Mouse (Mus musculus): ENCODE measurements around the gene Ror1. TPM values are rescaled to one million over a fixed set of nuclear protein-coding genes. Genes with fewer than 3 reads are reported as not detected.

The Ror1 gene
- total and polyA plus RNA-seq, 2 experiments from 2014 or later = 0.80 to 2.4 TPM

DNA sequence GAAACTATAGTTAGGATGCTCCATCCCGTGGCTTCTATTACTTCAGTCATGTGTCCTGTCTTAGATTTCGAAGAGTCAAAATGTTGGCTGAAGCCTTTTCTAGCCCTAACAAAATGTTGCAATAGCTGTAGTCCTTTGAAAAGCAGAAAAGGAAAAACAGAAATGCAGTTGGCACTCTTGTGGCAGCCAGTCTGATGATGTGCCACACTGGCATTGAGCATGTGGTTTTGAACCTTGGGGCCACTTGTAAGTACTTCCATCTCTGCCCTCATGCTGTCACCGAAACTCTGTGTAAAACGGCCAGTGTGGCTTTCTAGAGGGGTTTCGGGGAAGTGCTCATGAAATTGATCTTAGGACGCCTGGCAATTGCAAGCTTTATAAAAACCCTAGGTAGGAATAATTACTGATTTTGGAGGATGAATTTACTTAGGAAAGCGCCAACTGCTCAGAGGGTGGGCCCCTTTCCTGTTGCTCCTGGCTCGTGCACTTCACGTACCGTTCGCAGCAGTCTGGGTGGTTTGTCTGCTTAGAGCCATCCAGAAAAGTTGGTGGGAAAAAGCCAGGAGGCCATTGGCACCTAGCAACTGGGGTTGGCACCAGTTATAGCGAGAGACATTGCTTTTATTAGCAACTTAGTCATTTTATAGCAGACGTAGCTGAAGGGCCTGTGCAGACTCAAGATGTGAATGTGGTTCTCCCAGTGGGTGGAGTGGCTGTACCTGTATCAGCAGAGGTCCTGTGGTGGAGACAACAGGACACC is 126.6 kb downstream of the Ror1 start:
- Histone ChIP-seq H3K9me3 (ENCODE audit: low read length) (no peaks in the 10 kb centered on the region), H3K9ac (no peak overlapping the region), H3K4me1 (ENCODE audit: insufficient read depth) (no peaks in the 10 kb centered on the region), H3K27me3 (ENCODE audit: insufficient read depth, low read length) (no peaks in the 10 kb centered on the region), H3K27ac (ENCODE audit: low read depth, low read length) (no peak overlapping the region), H3K4me3 (ENCODE audit: low read depth, low read length) (no peak overlapping the region), H3K4me2 (ENCODE audit: low read depth) (no peak overlapping the region), H3K36me3 (ENCODE audit: insufficient read depth) (no peaks in the 10 kb centered on the region)
- ATAC-seq (no peak), DNase-seq (no peak)
- WGBS = 66% methylated on average over 13 of the region's 13 CpGs
- TF ChIP-seq CTCF (IDR thresholded peaks at IDR 0.05; ENCODE audit: low read depth) = no peak

DNA sequence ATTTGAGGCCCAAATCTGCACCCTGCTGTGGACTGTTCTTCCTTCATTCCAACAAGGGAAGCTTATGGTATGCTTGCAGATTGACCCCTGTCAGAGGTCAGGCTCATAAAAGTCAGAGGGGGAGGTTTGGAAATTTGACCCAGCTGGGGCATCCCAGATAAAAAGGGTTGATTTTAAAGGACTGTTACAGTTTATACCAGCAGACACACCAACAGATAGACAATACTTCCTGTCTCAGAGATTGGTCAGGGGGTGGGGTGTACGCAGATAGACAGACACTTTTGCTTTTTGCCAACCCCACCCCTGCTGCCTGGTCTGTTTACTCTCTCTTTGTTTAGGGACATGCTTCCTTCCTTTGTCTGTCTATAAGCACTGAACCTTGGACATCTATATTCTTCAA is 127.9 kb downstream of the Ror1 start:
- Histone ChIP-seq H3K27me3 (ENCODE audit: insufficient read depth, low read length) (no peaks in the 10 kb centered on the region), H3K4me1 (ENCODE audit: insufficient read depth) (no peaks in the 10 kb centered on the region), H3K9ac (no peak overlapping the region), H3K9me3 (ENCODE audit: low read length) (no peaks in the 10 kb centered on the region), H3K4me2 (ENCODE audit: low read depth) (no peak overlapping the region), H3K4me3 (ENCODE audit: low read depth, low read length) (no peak overlapping the region), H3K27ac (ENCODE audit: low read depth, low read length) (no peak overlapping the region), H3K36me3 (ENCODE audit: insufficient read depth) (no peaks in the 10 kb centered on the region)
- DNase-seq (no peak), ATAC-seq (no peak)
- WGBS = 55% methylated on average over 1 of the region's 1 CpGs
- no peak for TF ChIP-seq CTCF (IDR thresholded peaks at IDR 0.05; ENCODE audit: low read depth)

DNA sequence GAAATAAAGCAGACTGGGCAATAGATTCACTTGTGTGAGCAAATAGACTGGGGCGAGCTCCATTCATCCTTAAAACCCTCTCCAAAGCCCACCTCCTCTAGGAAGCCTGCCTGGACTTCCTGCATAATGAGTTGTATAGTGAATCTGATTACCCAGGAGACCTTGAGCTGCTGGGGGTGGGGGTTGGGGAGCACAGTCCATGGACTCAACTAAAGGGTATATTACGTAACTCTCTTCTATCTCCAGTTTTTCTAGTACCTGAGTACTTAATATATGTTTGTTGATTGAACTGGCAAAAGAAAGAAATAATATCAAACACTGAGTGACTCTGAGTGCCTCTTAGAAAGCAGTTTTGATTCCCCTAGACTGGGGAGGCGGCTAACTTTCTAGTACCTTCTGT is 128.4 kb downstream of the Ror1 start:
- Histone ChIP-seq H3K9ac (no peak overlapping the region), H3K27me3 (ENCODE audit: insufficient read depth, low read length) (no peaks in the 10 kb centered on the region), H3K27ac (ENCODE audit: low read depth, low read length) (no peak overlapping the region), H3K36me3 (ENCODE audit: insufficient read depth) (no peaks in the 10 kb centered on the region), H3K4me2 (ENCODE audit: low read depth) (no peak overlapping the region), H3K4me3 (ENCODE audit: low read depth, low read length) (no peak overlapping the region), H3K9me3 (ENCODE audit: low read length) (no peaks in the 10 kb centered on the region), H3K4me1 (ENCODE audit: insufficient read depth) (no peaks in the 10 kb centered on the region)
- 76% methylated on average over 3 of the region's 3 CpGs for WGBS
- DNase-seq = no peak
- no peak for TF ChIP-seq CTCF (IDR thresholded peaks at IDR 0.05; ENCODE audit: low read depth)
- no peak for ATAC-seq

DNA sequence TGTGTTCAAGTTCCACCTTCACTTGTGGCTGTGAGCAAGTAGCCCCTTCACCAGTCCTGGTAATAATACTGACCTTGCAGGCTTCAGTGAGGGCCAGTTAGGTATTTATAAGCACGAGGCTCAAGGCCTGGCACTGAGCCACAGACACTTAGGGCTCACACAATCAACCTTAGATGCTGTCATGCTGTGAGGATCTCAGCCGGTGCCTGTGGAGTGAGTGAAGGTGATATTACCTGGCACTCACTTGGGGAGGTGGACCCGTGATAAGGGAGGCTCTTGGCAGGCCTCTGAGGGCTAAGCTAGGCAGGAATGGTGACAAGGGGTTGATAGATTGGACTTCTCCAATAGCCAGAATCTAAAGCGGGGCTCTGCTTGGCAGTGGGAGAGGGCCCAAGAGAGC is 131.0 kb downstream of the Ror1 start:
- no peak for TF ChIP-seq CTCF (IDR thresholded peaks at IDR 0.05; ENCODE audit: low read depth)
- 67% methylated on average over 4 of the region's 4 CpGs for WGBS
- Histone ChIP-seq H3K36me3 (ENCODE audit: insufficient read depth) (no peaks in the 10 kb centered on the region), H3K4me3 (ENCODE audit: low read depth, low read length) (no peak overlapping the region), H3K4me1 (ENCODE audit: insufficient read depth) (no peaks in the 10 kb centered on the region), H3K9ac (no peak overlapping the region), H3K9me3 (ENCODE audit: low read length) (no peaks in the 10 kb centered on the region), H3K27me3 (ENCODE audit: insufficient read depth, low read length) (no peaks in the 10 kb centered on the region), H3K4me2 (ENCODE audit: low read depth) (no peak overlapping the region), H3K27ac (ENCODE audit: low read depth, low read length) (no peak overlapping the region)
- DNase-seq = no peak
- no peak for ATAC-seq

DNA sequence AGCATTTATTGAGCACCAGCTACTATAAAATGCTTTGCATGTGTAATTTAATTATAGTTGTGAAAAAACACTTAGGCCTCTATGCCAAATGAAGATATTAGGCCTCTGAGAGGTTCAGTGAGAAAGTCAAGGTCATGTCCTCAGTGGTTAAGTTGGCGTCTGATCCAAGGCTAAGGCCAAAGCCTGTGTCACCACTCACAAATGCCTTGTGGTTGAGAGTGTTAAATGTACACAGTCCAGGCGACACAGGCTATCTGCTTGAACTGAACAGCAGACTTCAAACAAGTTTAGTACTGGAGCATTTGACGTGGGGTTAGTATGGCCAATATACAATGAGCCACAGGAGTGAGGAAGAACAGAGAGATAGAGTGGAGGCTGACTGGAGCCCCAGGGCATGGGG is 132.5 kb downstream of the Ror1 start:
- no peak overlapping the region for H3K4me2 ChIP-seq (ENCODE audit: low read depth)
- H3K27ac ChIP-seq (ENCODE audit: low read depth, low read length) = no peak overlapping the region
- no peaks in the 10 kb centered on the region for H3K36me3 ChIP-seq (ENCODE audit: insufficient read depth)
- WGBS = 92% methylated on average over 3 of the region's 3 CpGs
- TF ChIP-seq CTCF (IDR thresholded peaks at IDR 0.05; ENCODE audit: low read depth) = no peak
- no peaks in the 10 kb centered on the region for H3K9me3 ChIP-seq (ENCODE audit: low read length)
- no peaks in the 10 kb centered on the region for H3K27me3 ChIP-seq (ENCODE audit: insufficient read depth, low read length)
- ATAC-seq (no peak), DNase-seq (no peak)
- H3K4me1 ChIP-seq (ENCODE audit: insufficient read depth) = no peaks in the 10 kb centered on the region
- H3K9ac ChIP-seq = no peak overlapping the region
- no peak overlapping the region for H3K4me3 ChIP-seq (ENCODE audit: low read depth, low read length)

DNA sequence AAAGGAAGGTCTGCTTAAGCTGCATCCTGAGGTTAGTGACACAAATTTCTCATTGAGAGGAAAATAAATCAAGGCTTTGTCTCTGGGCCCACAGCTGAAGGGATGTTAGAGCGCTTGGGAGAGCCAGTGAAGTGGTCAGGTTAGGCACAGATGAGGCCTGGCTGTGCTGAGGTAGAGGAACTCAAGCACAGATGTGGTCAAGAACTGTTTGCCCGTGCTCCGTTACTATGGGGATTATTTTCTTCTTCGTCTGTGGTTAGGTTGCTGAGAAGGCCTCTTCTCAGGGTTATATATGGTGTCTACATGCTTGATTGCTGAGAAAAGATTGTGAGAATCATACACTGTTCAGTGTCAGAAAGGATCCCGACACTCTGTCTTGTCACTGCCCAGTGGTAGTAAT is 134.7 kb downstream of the Ror1 start:
- 88% methylated on average over 5 of the region's 5 CpGs for WGBS
- no peak for TF ChIP-seq CTCF (IDR thresholded peaks at IDR 0.05; ENCODE audit: low read depth)
- H3K4me2 ChIP-seq (ENCODE audit: low read depth) = no peak overlapping the region
- H3K9ac ChIP-seq = no peak overlapping the region
- no peak overlapping the region for H3K27ac ChIP-seq (ENCODE audit: low read depth, low read length)
- H3K36me3 ChIP-seq (ENCODE audit: insufficient read depth) = no peaks in the 10 kb centered on the region
- no peak overlapping the region for H3K4me3 ChIP-seq (ENCODE audit: low read depth, low read length)
- ATAC-seq (no peak), DNase-seq (no peak)
- no peaks in the 10 kb centered on the region for H3K9me3 ChIP-seq (ENCODE audit: low read length)
- H3K4me1 ChIP-seq (ENCODE audit: insufficient read depth) = no peaks in the 10 kb centered on the region
- no peaks in the 10 kb centered on the region for H3K27me3 ChIP-seq (ENCODE audit: insufficient read depth, low read length)

DNA sequence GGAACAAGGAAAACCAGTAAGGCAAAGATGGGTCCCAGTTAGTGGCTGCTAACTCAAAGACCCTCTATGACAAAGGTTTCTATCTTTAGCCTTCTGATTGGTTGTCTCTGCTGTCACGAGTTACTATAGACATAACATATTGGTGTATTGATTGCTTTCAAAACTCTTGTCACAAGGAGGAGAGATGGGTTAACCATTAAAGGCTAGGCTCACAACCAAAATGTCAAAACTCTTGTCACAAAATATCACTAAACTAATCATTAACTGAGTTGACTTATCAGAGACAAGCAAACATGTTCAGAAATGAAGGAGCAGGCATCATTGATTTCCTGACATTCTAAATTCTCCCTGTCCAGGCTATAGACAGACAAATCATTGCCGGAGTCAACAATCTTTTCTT is 135.4 kb downstream of the Ror1 start:
- ATAC-seq = no peak
- H3K27me3 ChIP-seq (ENCODE audit: insufficient read depth, low read length) = no peaks in the 10 kb centered on the region

More for the DNA sequence above, 135.4 kb downstream of the Ror1 start:
- no peaks in the 10 kb centered on the region for H3K36me3 ChIP-seq (ENCODE audit: insufficient read depth)
- TF ChIP-seq CTCF (IDR thresholded peaks at IDR 0.05; ENCODE audit: low read depth) = no peak
- no peak overlapping the region for H3K4me3 ChIP-seq (ENCODE audit: low read depth, low read length)
- no peak overlapping the region for H3K9ac ChIP-seq
- H3K27ac ChIP-seq (ENCODE audit: low read depth, low read length) = no peak overlapping the region
- no peak for DNase-seq
- H3K4me2 ChIP-seq (ENCODE audit: low read depth) = no peak overlapping the region
- no peaks in the 10 kb centered on the region for H3K9me3 ChIP-seq (ENCODE audit: low read length)
- no peaks in the 10 kb centered on the region for H3K4me1 ChIP-seq (ENCODE audit: insufficient read depth)
- WGBS = 92% methylated on average over 2 of the region's 2 CpGs
